Mouse (Mus musculus): Measurements from ENCODE around the gene AU015836.
"Not testable (repeated sequence)": the region's sequence is repeated elsewhere in the genome, so short reads cannot be mapped to it uniquely, and the experiment has no call there.

AU015836 gene

DNA sequence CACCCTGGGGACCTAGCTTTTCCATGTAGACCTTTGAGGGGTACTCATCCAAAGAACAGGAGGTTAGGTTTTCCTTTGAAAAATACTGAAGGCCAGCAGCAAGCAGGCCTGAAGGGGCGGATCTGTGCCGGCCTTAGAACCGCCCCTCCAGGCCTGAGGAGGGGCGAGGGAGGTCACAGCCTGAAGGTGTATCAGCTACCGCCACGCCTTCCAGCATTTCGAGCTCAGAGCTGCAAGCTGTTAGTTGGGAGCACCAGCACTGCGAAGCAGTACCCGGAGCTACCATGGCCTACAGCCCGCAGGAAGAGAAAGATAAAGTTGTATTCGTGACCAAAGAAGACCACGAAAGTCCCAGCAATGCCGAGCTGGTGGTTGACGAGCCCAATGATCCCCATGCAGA is at the start of gene AU015836:
TSS of gene AU015836 (plus strand) at position 216 of the 400 bp plus-strand sequence.
- no peak for DNase-seq (ENCODE audit: extremely low spot score, low spot score)

DNA sequence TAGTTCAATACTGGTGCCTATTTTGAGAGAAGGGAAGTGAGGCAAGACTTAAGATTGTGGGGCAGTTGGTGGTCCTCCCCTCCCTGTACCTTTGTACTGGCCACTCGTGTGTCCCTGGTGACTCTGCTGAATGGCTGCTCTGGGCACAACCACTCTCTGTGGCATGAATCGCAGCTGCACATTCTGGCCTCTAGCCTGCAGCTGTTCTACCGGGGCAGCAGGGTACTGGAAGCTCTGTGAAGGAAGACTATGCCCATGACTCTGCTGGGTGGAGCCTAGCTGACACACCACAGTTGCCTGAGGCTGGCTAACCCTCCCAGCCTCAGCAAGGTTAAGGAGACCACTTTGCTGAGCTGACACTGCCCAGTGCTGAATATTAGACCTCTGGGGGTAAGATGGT is 49.4 kb upstream of the AU015836 start:
- DNase-seq (ENCODE audit: extremely low spot score, low spot score) = no peak

DNA sequence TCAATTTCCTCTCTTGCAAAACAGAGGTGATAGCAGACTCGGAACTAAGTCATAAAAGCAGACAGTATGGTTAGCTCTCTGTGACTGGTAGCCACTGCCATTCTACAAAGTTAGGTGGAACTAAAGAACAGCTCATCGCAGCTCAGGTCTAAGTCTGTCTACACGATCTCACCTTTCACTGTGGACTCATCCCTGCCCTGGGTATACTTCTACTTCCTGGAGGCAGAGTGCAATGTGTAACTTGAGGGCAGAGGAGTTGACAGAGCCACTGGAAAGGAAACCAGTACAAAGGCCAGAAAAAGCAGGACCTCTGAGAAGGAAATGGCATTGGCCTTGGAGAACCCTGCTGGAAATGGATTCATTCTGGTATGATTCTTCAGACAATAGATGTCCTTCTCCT is 40.1 kb upstream of the AU015836 start:
- DNase-seq (ENCODE audit: extremely low spot score, low spot score) = no peak

DNA sequence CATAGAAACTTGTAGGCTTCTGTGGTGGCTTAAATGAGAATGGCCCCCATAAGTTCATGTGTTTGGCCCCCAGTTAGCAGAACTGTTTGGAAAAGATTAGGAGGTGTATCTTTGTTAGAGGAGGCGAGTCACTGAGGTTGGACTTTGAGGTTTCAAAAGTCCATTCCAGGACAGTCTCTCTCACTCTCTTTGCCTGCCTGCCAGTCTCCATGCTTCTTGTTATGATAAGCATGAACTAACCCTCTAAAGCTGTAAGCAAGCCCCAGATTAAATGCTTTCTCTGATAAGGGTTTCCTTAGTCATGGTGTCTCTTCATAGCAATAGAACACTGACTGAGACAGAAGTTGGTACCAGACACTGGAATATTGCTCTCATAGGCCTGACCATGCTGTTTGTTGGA is 39.7 kb upstream of the AU015836 start:
- DNase-seq (ENCODE audit: extremely low spot score, low spot score) = no peak

DNA sequence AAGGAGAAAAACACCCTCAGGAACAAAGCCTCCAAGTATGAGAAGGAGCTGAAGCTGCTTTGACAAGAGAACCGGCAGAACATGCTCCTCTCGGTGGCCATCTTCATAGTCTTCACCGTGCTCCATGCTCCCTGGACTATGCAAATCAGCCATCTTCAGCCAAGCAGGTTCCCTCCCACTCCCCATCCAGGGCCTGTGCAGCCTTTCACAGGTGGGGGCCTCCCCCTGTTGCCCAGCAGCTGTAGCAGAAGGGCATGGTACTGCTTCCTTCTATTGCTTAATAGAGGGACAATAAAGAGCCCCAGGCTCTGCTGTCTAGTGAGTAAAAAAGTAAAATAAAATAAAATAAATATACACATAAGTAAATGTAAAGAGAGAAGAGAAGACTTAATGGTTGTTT is 36.8 kb upstream of the AU015836 start:
- no peak for DNase-seq (ENCODE audit: extremely low spot score, low spot score)

DNA sequence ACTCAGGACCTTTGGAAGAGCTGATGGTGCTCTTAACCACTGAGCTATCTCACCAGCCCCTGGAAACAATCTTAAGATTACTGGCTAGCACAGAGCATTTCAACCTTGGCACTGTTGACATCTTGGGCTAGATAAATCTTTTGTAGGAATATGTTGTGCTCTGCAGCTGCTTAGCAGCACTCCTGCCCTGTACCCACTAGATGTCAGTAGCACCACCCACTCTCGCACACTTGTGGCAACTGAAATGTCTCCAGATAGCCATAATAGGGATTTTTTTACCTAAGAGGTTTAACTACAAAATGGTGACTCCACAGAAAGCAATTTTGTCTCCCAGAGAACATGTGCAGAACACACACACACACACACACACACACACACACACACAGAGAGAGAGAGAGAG is 11.7 kb upstream of the AU015836 start:
- peak; percentile 15 for DNase-seq (ENCODE audit: extremely low spot score, low spot score)

DNA sequence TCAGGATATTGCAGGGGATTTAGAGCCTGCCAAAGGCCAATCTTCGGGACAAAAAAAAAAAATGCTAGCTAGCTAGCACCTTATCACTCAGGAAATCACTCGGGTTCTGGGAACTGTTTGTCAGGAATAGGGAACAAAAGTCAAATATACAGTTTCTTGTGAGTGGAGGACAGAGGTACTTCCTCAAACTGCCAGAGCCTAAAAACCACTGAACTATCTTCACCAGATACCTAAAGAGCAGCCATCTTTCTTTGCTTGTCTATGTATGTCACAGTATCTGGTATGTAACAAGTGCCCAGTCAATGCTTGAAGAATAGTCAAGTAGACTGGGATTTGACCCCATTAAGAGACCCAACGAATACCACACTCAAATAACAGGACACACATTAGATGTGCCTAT is 10.0 kb upstream of the AU015836 start:
- no peak for DNase-seq (ENCODE audit: extremely low spot score, low spot score)

DNA sequence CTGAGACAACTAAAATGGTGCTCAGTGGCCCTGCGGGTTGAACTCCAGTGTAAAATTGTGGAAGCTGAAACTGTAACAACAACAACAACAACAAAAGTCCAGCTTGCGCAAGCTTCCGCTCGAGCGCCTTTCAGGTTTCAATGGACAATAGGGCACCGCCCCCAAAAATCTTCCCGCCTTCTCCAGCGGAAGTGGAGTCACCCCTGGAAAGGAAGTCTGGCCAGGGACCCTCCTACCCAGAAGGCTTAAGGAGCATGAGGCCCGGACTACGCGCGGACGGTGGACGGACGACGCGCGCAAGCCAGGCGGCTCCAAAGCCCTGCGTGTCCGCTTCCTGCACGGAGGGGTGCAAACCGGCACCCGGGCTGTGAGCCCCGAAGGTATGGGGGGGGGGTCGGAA is 11.9 kb downstream of the AU015836 start:
- DNase-seq (ENCODE audit: extremely low spot score, low spot score) = no peak

DNA sequence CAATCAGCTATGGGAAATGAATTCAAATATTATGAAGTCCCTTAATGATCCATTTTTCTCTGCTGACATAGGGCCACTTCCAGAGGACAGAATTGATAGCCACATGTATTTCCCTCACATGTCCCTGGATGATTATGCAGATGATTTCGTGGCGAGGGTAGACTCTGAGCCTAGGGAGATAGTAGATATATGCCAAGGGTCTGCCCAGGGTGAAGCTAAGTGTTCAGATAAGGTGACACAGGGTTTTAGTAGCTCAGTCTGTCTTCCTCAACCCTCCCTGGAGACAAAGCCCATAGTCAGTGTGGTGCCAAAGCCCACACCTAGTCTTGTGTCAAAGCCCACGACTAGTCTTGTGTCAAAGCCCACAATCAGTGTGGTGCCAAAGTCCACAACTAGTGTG is 13.7 kb downstream of the AU015836 start:
- DNase-seq (ENCODE audit: extremely low spot score, low spot score) = no peak

DNA sequence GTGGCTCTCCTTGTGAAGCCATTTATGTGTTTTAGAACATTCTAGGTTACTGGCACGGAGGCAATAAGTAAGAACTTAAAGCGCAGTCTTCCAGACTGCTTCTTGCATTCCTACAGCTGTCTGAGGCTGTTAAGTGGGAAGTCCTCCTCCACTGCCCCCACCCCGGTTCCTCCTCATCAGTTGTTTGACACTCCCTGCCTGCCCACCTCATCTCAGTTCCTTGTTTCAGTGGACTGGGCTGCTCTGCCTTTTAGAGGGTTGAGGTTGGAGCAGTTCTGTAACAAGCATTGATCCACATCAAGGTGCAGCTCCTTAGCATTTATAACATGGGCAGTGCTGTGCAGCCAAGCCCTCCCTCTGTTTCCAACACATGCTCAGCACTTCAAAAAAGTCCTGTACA is 16.6 kb downstream of the AU015836 start:
- not testable (repeated sequence) for DNase-seq (ENCODE audit: extremely low spot score, low spot score)

DNA sequence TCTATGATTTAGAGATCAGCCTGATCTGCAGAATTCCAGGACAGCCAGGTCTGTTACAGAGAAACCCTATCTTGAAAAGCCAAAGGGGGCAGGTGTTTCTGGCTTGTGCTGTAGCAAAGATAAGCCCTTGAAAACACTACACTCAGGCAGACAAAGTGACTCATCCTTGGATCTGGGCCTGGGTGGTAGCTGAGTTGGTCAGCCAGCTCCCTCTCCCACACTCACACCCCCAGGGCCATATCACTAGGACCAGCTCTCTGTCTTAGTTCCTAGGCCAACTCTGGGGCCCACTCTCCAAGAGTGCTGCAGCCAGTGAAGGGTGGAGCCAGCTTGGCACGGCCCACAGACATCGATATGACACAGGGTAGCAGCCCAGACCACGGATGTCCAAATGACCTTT is 38.5 kb downstream of the AU015836 start:
- no peak for DNase-seq (ENCODE audit: extremely low spot score, low spot score)

DNA sequence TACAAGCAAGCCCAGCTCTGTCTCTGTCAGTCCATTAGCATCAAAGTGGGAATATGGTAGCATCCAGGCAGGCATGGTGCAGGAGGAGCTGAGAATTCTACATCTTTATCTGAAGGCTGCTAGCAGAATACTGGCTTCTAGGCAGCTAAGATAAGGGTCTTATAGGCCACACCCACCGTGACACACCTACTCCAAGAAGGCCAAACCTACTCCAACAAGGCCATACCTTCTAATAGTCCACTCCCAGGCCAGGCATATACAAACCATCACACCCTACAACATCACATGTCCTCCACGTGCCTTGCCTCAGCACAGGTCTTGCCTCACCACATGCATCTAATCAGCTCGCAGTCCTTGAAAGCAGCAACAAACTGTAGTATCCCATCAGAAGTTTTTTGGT is 41.0 kb downstream of the AU015836 start:
- no peak for DNase-seq (ENCODE audit: extremely low spot score, low spot score)

DNA sequence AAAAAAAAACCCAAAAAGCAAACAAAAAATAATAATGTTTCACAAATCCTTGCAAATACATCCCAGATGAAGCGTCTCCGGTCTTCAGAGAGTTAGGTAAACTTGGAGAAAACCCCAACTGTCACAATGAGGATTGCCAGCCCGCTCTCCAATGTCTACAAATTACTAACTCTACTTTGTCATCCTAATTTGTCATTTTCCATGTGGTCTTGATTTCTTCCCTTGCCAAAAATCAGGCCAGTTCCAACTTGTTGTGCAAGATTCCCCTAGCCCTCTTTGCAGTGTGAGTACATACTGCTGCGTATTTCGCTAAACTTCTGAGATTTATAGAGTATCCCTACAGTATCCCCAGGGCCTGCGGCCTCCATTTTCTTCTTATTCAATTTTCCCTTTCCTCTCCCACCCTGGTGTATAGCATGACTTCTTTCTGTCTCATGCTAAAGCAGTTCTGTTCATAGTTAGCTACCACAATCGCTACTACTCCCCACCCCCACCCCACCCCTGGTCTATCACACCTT is 43.3 kb downstream of the AU015836 start:
- no peak for DNase-seq (ENCODE audit: extremely low spot score, low spot score)

DNA sequence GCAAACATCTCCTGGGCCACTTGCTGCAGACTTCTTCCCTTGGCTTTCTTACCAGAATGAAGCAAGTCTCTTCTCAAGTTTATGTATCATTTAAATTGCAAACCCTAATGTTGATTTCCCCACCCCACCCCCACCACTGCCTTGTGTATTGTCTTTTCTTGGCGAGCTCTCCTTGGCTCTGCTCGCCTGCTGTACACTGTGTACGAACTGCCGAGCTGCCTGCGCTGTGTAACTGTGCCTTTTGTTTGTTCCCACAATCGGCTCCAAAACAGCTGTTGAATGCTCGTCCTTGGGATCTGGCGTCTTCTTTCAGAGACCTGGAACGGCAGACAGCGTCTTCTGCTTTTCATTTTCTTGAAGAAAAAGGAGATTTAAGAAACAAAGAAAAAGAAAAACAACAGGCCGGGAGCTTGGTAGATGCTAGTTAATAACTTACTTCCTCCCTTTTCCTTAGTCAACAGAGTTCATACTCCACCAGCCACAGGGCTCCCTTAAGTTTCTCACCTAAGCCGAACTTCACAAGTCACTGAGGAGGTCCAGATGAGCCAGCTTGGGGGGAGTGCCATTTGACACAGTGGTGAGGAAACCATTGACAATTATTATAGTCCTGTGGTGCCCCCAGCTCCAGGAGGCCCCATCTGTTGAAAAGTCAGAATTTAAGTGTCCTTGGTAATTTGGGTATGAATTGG is 44.2 kb downstream of the AU015836 start:
- DNase-seq (ENCODE audit: extremely low spot score, low spot score) = no peak

DNA sequence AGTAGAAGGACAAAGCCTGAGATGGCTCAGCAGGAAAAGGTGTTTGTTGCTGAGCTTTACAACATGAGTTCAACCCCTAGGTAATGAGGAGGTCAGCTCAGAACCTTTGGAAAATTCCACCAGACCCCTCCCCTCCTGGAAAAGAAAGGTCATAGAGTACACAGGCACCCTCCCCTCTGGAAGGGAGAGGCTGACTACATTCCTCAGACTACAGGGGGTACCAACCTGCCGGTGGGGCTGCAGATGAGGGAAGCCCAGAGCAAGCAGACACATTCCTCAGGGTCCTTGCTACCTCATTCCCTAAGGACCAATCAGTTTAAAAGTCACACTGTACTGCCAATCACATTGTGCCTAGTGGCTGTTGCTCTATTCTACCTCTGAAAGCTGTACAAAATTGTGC is 48.4 kb downstream of the AU015836 start:
- no peak for DNase-seq (ENCODE audit: extremely low spot score, low spot score)

DNA sequence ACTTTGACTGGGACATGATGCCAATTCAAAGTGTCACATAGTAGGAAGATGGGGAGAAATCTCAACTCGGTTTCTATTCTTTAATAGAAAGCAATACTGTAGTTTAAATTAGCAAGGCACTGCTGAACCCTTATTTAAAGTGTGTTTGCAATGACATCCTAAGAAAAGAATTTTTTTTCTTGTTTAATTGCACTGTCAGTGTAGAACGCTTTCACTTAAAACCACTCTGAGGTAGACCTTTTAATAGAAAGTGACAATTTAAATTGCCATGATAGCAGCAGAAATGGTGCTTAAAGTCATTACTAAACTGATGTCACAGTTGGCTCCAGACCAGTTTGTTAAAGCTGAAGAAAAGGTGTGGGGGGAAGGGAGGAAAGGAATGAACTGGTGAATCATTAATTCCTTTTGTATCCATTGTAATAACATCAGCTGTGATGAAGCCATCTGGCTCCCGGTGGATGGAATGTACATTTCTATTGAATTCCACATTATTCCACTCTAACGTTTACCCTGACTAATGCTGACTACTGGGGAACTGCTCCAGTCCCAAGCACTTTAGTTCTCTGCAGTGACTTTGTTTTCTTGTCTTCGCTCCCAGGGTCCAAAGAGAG is 53.9 kb downstream of the AU015836 start:
- no peak for DNase-seq (ENCODE audit: extremely low spot score, low spot score)
